Mouse (Mus musculus) brain, embryonic 14.5 days (tissue): ENCODE results near the gene Nexn. TPM values are rescaled to one million over a fixed set of nuclear protein-coding genes. Genes with fewer than 3 reads are reported as not detected.
"Not testable (repeated sequence)": the region's sequence is repeated elsewhere in the genome, so short reads cannot be mapped to it uniquely, and the experiment has no call there.

ENCODE experiments used
- DNase-seq: peaks from one replicate; pipeline ENCODE4 v3.0.0-alpha.2; 2011; ENCODE audit warnings: low read depth
- CTCF ChIP-seq: fragments of 200-500 bp; IDR thresholded peaks from 2 replicates; pipeline ENCODE4 v1.5.1; 2012; ENCODE audit warnings: inconsistent platforms, mild to moderate bottlenecking, moderate library complexity, borderline replicate concordance; ENCODE audit not compliant: insufficient read depth, insufficient read length; ENCODE audit errors: extremely low read depth
- POLR2A ChIP-seq: fragments of 200-500 bp; IDR thresholded peaks from 2 replicates; pipeline ENCODE4 v1.6.1; 2012; ENCODE audit warnings: mild to moderate bottlenecking, inconsistent platforms, borderline replicate concordance; ENCODE audit not compliant: poor library complexity, insufficient read depth, insufficient read length, severe bottlenecking; ENCODE audit errors: extremely low read depth
- polyA plus RNA-seq: library from polyadenylated mRNA; depleted of rRNA; stranded (reverse); fragments of >200 nt; gene quantifications from 2 replicates; pipeline ENCODE4 v1.2.3, GENCODE M21; 2012; rRNA removed

Gene Nexn
- 0.15 and 1.2 TPM in 2 replicates for polyA plus RNA-seq

DNA sequence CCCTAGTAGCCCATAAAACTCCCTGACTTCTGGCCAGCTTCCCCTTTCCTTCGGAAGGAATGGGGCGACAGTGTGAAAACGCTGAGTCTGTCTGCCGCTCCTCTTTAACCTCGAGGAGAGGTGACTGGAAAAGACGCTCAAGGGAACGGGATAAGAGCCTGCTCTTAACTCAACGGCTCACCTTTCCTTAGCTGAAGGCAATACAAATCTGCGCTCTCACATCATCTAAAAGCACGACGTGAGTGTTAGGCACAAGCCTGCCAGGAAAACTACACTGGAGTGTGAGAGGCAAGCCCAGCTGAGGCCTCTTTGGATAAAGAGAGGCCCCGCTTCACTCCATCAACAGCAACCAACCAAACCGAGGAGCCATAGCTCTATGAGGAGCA lies at the start of gene Nexn:
Nexn (minus strand) TSS at position 315 of the 386 bp plus-strand sequence.
- TF ChIP-seq CTCF (no peak), POLR2A (no peak)
- DNase-seq: peak; percentile 37

GRCm38 (mm10) chr3:152315613-152316012 lies 49.5 kb upstream of the Nexn start:
- peak; percentile 88 for TF ChIP-seq CTCF
- TF ChIP-seq POLR2A: no peak
- peak; percentile 88 for DNase-seq

- DNase-seq: not testable (repeated sequence)
Observed at GRCm38 (mm10) chr3:152314666-152315065, 48.5 kb upstream of the Nexn start.

DNA sequence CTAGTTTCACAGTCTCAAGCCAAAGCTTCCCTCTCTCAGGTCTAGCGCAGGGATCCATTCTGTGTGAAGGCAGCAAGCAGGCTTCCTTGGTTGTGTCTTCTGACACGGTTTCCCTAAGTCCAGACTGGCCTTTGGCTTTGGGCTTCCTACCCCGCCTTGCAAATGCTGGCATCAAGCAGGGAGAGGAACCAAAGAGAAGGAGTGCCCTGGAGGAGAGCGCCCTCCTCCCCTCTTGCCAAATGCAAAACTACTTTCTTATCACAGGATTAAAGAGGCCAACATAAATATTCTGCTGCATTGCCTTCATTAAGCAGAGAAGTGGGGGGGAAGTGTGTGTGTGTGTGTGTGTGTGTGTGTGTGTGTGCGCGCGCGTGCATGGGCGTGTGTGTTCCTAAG lies 43.1 kb upstream of the Nexn start:
- TF ChIP-seq CTCF: no peak
- TF ChIP-seq POLR2A: no peak
- DNase-seq: no peak

DNA sequence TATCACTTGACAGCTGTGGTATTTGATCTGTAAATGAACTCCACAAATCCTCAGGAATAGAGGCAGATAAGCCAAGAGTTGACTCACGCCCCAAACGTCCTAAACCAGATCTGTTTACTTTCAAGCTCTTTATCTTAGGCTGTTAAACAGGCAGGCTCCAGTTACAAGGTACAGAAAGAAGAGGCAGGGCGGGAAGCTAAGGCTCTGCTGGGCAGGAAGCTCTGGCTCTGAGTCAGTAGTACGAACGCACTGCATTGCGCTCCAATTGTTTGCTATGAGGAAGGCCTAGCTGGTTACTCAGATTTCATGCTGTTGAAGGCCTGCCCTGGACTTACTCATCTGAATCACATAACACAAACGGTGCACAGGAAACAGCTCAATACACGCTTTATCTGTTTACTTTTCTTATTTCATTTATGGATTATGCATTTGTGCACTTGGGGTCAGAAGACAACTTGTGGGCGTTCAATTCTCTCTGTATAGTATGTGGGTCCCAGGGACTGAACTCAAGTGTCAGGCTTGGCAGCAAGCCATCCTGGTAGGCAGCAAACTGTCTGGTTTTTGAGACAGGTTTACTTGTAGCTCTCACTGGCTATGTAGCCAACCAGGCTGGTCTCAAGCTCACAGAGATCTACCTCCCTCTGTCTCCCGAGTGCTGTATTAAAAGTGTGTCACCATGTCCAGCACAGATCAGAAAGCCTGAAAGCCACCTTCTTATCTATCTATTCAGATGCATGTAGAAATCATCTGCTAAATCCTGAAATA lies 42.5 kb upstream of the Nexn start:
- peak; percentile 7 for DNase-seq
- TF ChIP-seq CTCF (no peak), POLR2A (no peak)

DNA sequence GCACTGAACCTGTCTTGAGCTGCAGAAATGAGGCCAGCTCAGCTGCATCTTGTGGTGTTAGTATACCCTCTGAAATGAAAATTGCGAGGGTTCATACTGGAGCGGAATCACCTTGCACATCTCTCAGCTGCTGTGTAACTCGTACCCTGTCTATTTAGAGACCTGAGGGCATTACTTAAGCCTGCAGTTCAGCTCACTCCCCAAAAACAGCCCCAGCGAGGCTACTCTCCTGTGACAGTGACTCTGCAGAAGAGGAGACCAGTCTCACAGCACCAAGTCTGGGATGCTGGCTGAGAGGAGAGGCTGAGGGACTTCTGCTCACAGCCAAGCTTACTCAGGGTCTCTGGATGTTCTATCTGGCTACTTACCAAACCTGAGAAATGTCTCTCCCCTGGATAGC lies 39.8 kb upstream of the Nexn start:
- no peak for TF ChIP-seq POLR2A
- TF ChIP-seq CTCF: no peak
- no peak for DNase-seq

DNA sequence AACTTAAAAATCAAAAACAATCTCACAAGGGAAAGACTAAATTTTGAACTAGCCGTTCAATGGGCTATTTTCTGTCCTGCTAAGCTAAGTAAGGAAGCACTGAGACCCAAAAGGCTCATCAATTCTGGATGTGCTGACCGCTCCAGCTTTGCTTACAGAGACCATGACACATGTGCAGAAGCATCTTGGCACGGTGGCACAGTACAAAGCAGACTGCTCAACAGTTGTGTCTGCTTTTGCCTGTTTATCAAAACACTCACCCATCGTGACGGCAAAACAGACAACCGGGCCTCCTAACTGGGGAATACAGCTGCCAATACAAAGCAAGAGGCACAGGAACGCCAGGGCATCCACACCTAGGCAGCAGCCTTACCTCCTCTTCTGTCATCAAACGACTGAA lies 38.9 kb upstream of the Nexn start:
- TF ChIP-seq POLR2A: no peak
- TF ChIP-seq CTCF: no peak
- no peak for DNase-seq

GRCm38 (mm10) chr3:152304093-152304815 lies 38.1 kb upstream of the Nexn start:
- no peak for DNase-seq
- TF ChIP-seq POLR2A (no peak), CTCF (no peak)

- DNase-seq: no peak
- TF ChIP-seq CTCF (no peak), POLR2A (no peak)
Observed at GRCm38 (mm10) chr3:152302991-152303390, 36.8 kb upstream of the Nexn start.

DNA sequence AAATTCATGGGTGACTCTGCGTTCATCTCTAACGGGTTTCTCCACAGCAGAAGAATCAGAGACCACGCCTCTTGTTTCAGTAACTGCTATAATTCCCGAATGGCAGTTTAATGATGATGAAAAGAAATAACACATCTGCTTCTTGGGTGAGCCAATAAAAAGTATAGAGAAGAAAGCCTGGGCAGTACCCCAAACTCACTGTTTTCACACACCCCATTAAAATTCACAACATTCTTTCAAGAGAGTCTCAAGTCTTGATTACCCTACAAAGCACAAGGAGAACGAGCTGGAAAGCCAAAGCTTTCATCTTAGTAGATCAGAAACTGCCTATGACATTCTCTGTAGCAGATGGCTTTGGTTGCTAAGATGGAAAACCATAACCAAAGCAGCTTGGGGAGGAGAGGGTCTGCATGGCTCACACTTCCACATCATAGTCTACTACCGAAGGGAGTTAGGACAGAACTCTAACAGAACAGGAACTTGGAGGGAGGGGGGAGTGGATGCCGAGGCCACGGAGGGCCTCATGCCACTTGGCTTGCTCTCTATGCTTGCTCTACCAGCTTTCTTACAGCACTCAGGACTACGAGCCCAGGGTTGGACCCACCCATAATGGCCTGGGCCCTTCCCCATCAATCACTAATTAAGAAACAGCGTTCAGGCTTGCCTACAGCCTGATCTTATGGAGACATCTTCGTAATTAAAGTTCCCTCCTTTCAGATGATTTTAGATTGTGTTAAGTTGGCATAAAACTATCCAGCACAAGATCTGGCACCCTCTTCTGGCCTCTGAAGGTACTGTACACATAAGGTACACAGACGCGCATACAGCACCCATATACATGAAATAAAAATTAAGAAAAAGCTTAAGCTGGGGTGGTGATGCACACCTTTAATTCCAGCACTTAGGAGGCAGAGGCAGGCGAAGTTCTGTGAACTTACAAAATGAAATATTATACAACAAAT lies 34.5 kb upstream of the Nexn start:
- no peak for TF ChIP-seq POLR2A
- TF ChIP-seq CTCF: no peak; the same call in 1 of the 2 replicates
- DNase-seq: no peak

GRCm38 (mm10) chr3:152295896-152296295 lies 29.7 kb upstream of the Nexn start:
- no peak for TF ChIP-seq POLR2A
- TF ChIP-seq CTCF: no peak

GRCm38 (mm10) chr3:152294400-152294799 lies 28.2 kb upstream of the Nexn start:
- no peak for DNase-seq
- TF ChIP-seq POLR2A: no peak
- TF ChIP-seq CTCF: no peak

More at GRCm38 (mm10) chr3:152295896-152296295, 29.7 kb upstream of the Nexn start:
- no peak for DNase-seq
